Mouse (Mus musculus): Measurements from ENCODE around the gene Casp8.
"Not testable (repeated sequence)": the region's sequence is repeated elsewhere in the genome, so short reads cannot be mapped to it uniquely, and the experiment has no call there.

Gene Casp8

GRCm38 (mm10) chr1:58795291-58796058 is at the start of gene Casp8:
Gene Casp8, plus strand, starts transcription at chr1:58795374.
- DNase-seq, result no peak

GRCm38 (mm10) chr1:58746880-58747279 is 48.3 kb upstream of the Casp8 start:
- DNase-seq, result peak; percentile 61 to 74

GRCm38 (mm10) chr1:58759451-58759850 is 35.7 kb upstream of the Casp8 start:
- no peak for DNase-seq

- DNase-seq, result no peak
These were observed 34.6 kb upstream of the Casp8 start for GRCm38 (mm10) chr1:58760581-58760980.

GRCm38 (mm10) chr1:58761391-58762275 is 33.5 kb upstream of the Casp8 start:
- DNase-seq, result not testable (repeated sequence)

- no peak for DNase-seq
These were observed 32.6 kb upstream of the Casp8 start for GRCm38 (mm10) chr1:58762576-58762975.

- DNase-seq, result not testable (repeated sequence)
These were observed 28.7 kb upstream of the Casp8 start for GRCm38 (mm10) chr1:58766446-58766845.

GRCm38 (mm10) chr1:58769136-58769535 is 26.0 kb upstream of the Casp8 start:
- no peak for DNase-seq

- no peak for DNase-seq
These were observed 25.5 kb upstream of the Casp8 start for GRCm38 (mm10) chr1:58769701-58770100.

GRCm38 (mm10) chr1:58770111-58770720 is 25.0 kb upstream of the Casp8 start:
- peak in 1 of 2 experiments; percentile 54 for DNase-seq

- DNase-seq, result no peak
These were observed 23.1 kb upstream of the Casp8 start for GRCm38 (mm10) chr1:58772084-58772483.

GRCm38 (mm10) chr1:58773280-58773679 is 21.9 kb upstream of the Casp8 start:
- DNase-seq, result no peak

GRCm38 (mm10) chr1:58773905-58774304 is 21.3 kb upstream of the Casp8 start:
- no peak for DNase-seq

GRCm38 (mm10) chr1:58775361-58775760 is 19.8 kb upstream of the Casp8 start:
- no peak for DNase-seq

- DNase-seq, result no peak
These were observed 17.6 kb upstream of the Casp8 start for GRCm38 (mm10) chr1:58777583-58777982.

GRCm38 (mm10) chr1:58778226-58778625 is 16.9 kb upstream of the Casp8 start:
- DNase-seq, result no peak

GRCm38 (mm10) chr1:58786276-58786675 is 8.9 kb upstream of the Casp8 start:
- no peak for DNase-seq

GRCm38 (mm10) chr1:58788410-58788809 is 6.8 kb upstream of the Casp8 start:
- DNase-seq, result no peak

GRCm38 (mm10) chr1:58794705-58795104 is 469 bp upstream of the Casp8 start:
- no peak for DNase-seq

- DNase-seq, result no peak
These were observed 837 bp downstream of the Casp8 start for GRCm38 (mm10) chr1:58796059-58796363.

GRCm38 (mm10) chr1:58796853-58797252 is 1.7 kb downstream of the Casp8 start:
- no peak for DNase-seq

- no peak for DNase-seq
These were observed 2.2 kb downstream of the Casp8 start for GRCm38 (mm10) chr1:58797370-58797769.

GRCm38 (mm10) chr1:58798911-58799310 is 3.7 kb downstream of the Casp8 start:
- no peak for DNase-seq

- DNase-seq, result not testable (repeated sequence)
These were observed 5.5 kb downstream of the Casp8 start for GRCm38 (mm10) chr1:58800644-58801043.

Measured in cerebellum, postnatal 36 days (tissue).